Mouse (Mus musculus) embryonic fibroblast, embryonic 13.5 days (primary cell): ENCODE results near the gene Shc4. TPM values are rescaled to one million over a fixed set of nuclear protein-coding genes. Genes with fewer than 3 reads are reported as not detected.

Experiments
- H3K27ac ChIP-seq: 2 replicates; pipeline ENCODE4 v1.5.1; 2012; ENCODE audit warnings: low read length, control low read depth, inconsistent platforms; ENCODE audit not compliant: insufficient read depth
- H3K4me1 ChIP-seq: 2 replicates; pipeline ENCODE4 v1.6.1; 2011; ENCODE audit warnings: low read length; ENCODE audit not compliant: control insufficient read depth, insufficient read depth
- H3K4me3 ChIP-seq: 2 replicates; pipeline ENCODE4 v1.5.1; 2011; ENCODE audit warnings: mild to moderate bottlenecking, control low read depth, low read length; ENCODE audit not compliant: insufficient read depth
- CTCF ChIP-seq: IDR thresholded peaks from 2 replicates; pipeline ENCODE4 v1.5.1; 2011; ENCODE audit warnings: mild to moderate bottlenecking, control low read depth, low read length, moderate library complexity, borderline replicate concordance; ENCODE audit not compliant: insufficient read depth
- POLR2A ChIP-seq: IDR thresholded peaks from 2 replicates; pipeline ENCODE4 v1.6.1; 2011; ENCODE audit warnings: low read depth, mild to moderate bottlenecking, control low read depth, low read length, moderate library complexity
- polyA plus RNA-seq: library from polyadenylated mRNA; stranded (reverse); fragments of >200 nt; gene quantifications from 2 replicates; pipeline ENCODE4 v1.2.4, GENCODE M21; 2011; ENCODE audit warnings: low read depth; ENCODE audit not compliant: missing spikeins, insufficient read length

Shc4 gene
- polyA plus RNA-seq, 1 experiment: 2.9 TPM

DNA sequence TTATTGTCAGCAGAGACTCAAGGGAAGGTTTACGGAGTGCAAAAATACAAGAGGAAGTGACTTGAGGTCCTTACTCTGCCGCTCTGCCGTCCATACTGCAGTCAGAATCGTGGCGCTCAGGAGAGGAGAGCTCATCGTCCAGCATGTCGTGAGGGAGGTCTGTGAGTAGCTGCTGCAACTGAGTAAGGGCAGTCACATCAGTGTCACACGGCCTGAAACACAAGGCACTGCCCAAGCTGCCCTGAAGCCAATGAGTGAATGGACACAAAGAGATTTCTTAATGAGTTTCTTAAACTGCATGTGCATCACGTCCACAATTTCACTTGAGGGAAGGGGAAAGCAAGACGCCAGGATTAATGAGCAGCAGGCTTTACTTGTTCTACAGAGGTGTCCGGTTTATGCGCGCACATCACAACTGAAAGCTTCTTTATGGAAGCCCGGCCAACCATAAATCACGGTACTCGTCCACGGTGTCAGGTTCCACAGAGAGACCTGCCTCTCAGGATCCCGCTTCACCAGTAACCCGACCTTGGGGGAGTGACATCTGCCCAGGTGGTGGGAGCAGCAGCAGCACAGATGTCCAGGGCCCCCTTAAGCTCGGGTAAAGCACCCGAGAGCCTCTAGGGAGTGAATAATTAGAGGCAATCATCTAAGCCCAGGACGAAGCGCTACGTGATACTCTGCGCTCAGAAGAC, 103.6 kb downstream of the Shc4 start:
- TF ChIP-seq POLR2A: no peak
- no peak for TF ChIP-seq CTCF
- H3K4me1 ChIP-seq: 0 out of 2 replicates have a peak, but pooled peaks cover 2% of the 10 kb centered on the region
- H3K4me3 ChIP-seq: no peak overlapping the region
- no peak overlapping the region for H3K27ac ChIP-seq

- no peaks in the 10 kb centered on the region for H3K4me1 ChIP-seq
- TF ChIP-seq POLR2A (no peak), CTCF (no peak)
- no peak overlapping the region for H3K4me3 ChIP-seq
- H3K27ac ChIP-seq: no peak overlapping the region
These were observed 108.0 kb downstream of the Shc4 start for GRCm38 (mm10) chr2:125615858-125616424.

DNA sequence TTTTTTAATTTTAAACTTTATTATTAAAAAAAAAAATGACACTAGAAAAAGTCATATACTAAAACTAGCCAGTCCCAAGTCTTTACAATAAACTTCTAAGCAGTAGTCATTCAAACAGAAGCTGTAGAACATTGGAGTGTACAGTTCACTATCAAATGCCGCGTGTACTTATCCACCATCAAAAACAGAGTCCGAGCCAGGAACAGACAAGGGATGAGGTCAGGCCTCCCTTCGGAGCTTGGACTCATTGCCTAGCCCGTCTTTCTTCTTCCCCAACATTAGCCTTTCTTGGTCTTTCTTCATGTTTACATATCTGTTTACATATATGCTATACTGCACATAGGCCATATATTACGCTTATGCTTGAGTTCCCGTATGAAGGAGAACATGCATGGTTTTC, 108.5 kb downstream of the Shc4 start:
- H3K4me3 ChIP-seq: no peak overlapping the region
- no peak overlapping the region for H3K27ac ChIP-seq
- TF ChIP-seq POLR2A (no peak), CTCF (no peak)
- no peaks in the 10 kb centered on the region for H3K4me1 ChIP-seq

- TF ChIP-seq CTCF (no peak), POLR2A (no peak)
- H3K4me3 ChIP-seq: no peak overlapping the region
- H3K27ac ChIP-seq: no peak overlapping the region
- H3K4me1 ChIP-seq: no peaks in the 10 kb centered on the region
These were observed 117.6 kb downstream of the Shc4 start for GRCm38 (mm10) chr2:125606220-125606845.

DNA sequence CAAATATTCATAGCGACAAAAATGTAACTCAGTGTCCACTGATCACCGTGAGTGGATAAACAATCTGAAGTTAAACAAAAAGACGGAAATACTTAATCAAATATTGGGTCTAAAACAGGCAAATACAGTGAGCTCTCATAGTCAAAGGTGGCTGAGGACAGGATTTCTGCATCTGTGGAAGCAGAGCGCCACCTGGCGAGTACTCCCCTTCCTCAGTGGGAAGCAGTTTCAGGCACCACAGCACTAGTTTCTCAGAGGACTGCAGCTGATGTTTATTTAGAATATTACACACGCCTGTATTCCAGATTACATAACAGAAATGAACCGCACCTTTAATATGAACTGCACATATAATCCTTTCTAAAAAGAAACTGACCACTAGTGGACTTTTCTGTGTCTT, 119.3 kb downstream of the Shc4 start:
- H3K4me1 ChIP-seq: no peaks in the 10 kb centered on the region
- no peak overlapping the region for H3K27ac ChIP-seq
- no peak for TF ChIP-seq POLR2A
- peak; percentile 94 for TF ChIP-seq CTCF
- H3K4me3 ChIP-seq: no peak overlapping the region

- no peak for TF ChIP-seq POLR2A
- TF ChIP-seq CTCF: no peak
- H3K27ac ChIP-seq: no peak overlapping the region
- no peak overlapping the region for H3K4me3 ChIP-seq
- H3K4me1 ChIP-seq: no peaks in the 10 kb centered on the region
These were observed 121.0 kb downstream of the Shc4 start for GRCm38 (mm10) chr2:125602970-125603369.

DNA sequence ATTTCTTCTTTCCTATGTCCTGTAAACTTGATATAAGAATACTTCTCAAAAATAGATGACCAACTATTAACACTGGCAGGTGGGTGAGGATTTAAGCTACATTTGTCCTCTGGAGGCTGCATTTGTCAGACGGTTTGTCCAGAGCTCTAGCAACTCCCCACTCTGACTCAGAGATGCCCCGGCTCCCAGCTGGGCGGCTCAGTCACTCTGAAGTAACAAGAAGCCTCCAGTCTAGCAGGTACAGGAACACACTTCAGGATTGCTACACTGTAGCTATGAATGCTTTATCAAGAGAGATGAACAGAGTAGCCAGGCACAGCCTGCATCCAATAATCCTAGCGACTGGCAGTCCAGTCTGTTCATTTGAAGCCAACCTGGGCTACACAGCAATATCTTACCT, 125.0 kb downstream of the Shc4 start:
- no peaks in the 10 kb centered on the region for H3K4me1 ChIP-seq
- H3K4me3 ChIP-seq: no peak overlapping the region
- H3K27ac ChIP-seq: no peak overlapping the region
- TF ChIP-seq CTCF (no peak), POLR2A (no peak)

DNA sequence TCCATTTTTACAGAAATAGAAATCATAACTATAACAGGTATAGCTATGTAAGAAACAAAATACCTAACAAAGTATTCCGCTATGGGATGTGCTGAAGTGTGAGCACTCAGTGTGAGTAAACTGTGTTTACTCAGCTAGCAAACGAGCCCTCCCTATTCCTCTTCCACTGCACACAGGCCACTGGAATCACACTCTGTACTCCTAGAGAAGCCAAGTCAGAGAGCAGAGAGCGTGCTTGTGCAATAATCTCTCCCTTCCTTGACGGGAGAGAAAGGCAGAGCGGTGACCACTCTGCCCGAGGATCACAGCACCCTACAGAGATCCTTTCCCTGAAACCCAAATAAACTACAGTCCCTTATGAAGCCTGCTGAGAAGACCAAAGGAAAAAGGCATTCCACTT, 125.7 kb downstream of the Shc4 start:
- Histone ChIP-seq H3K4me3 (no peak overlapping the region), H3K27ac (no peak overlapping the region), H3K4me1 (no peaks in the 10 kb centered on the region)
- TF ChIP-seq POLR2A: no peak
- TF ChIP-seq CTCF: no peak

- no peaks in the 10 kb centered on the region for H3K4me1 ChIP-seq
- H3K4me3 ChIP-seq: no peak overlapping the region
- H3K27ac ChIP-seq: no peak overlapping the region
- TF ChIP-seq CTCF (no peak), POLR2A (no peak)
These were observed 129.2 kb downstream of the Shc4 start for GRCm38 (mm10) chr2:125594786-125595185.

- no peak for TF ChIP-seq CTCF
- no peak for TF ChIP-seq POLR2A
These were observed 129.9 kb downstream of the Shc4 start for GRCm38 (mm10) chr2:125594072-125594471.

More at GRCm38 (mm10) chr2:125594072-125594471, 129.9 kb downstream of the Shc4 start:
- Histone ChIP-seq H3K4me3 (no peak overlapping the region), H3K4me1 (no peaks in the 10 kb centered on the region), H3K27ac (no peak overlapping the region)
